Mouse (Mus musculus) thymus, postnatal 0 days (tissue): ENCODE data around the gene 9230113P08Rik. TPM values are rescaled to one million over a fixed set of nuclear protein-coding genes. Genes with fewer than 3 reads are reported as not detected.
"Not testable (repeated sequence)": the region's sequence is repeated elsewhere in the genome, so short reads cannot be mapped to it uniquely, and the experiment has no call there.

Experiments used
- DNase-seq: peaks from one replicate; pipeline ENCODE4 v3.0.0-alpha.2; 2015; ENCODE audit warnings: low spot score
- polyA plus RNA-seq: library from polyadenylated mRNA; unstranded; fragments of >200 nt; fragmentation: Nextera tagmentation; extraction: Ambion mirVana; gene quantifications from 2 replicates; pipeline ENCODE4 v1.2.1, GENCODE M21; 2015

Gene 9230113P08Rik
- polyA plus RNA-seq, result not detected in 2 replicates

DNA sequence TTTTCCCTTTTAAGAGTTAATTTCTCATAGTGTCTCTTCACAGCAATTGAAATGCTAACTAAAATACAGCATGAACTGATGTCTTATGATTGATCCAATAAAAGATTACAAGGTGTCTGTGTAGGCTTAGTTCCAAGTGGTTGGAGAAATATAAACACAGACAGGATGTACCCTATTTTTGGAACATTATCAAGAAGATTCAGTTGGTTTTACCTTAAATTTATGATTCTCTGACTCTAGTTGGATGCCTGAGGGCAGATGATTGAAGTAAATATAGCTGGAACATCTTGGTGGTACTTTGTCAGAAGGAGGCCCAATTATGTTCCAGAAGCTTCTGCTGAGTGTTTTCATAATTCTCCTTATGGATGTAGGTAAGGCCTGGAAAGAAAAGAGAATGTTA, at the start of gene 9230113P08Rik:
9230113P08Rik (plus strand) TSS at position 301 of the 400 bp plus-strand sequence.
- not testable (repeated sequence) for DNase-seq

GRCm38 (mm10) chr9:35893112-35893511, 15.1 kb upstream of the 9230113P08Rik start:
- not testable (repeated sequence) for DNase-seq

DNA sequence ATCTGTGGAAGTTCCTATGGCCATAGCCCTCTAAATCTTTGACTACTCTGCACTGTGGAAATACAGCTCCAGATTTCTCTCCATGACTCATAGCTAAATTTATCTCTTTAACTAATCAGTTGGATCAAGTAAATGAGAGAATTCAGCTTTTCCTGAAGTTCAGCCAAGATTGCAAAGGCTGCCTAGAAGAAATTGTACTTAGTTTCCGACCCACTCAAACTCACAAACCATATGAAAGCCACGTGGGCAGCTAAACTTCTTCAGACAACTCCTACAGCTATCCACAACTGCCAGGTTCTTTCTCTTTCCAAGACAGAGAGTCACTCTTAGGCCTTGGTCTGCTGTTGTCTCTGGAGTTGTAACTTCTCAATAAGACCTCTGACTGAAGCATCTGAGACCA, 3.7 kb upstream of the 9230113P08Rik start:
- no peak for DNase-seq

GRCm38 (mm10) chr9:35930817-35931216, 22.6 kb downstream of the 9230113P08Rik start:
- no peak for DNase-seq

Other genes with a start within 250 kb of the 9230113P08Rik start
- not detected in 2 replicates for gene Pate1, start 221.0 kb upstream of the 9230113P08Rik start, polyA plus RNA-seq
- gene Gm17677, start 167.4 kb upstream of the 9230113P08Rik start, polyA plus RNA-seq, result not detected in 2 replicates
- gene Gm17727, start 130.3 kb upstream of the 9230113P08Rik start, polyA plus RNA-seq, result not detected in 2 replicates
- not detected in 2 replicates for gene Gm27235, start 118.3 kb upstream of the 9230113P08Rik start, polyA plus RNA-seq
- not detected in 2 replicates for gene D730048I06Rik, start 118.3 kb upstream of the 9230113P08Rik start, polyA plus RNA-seq
- not detected in 2 replicates for gene 9230110F15Rik, start 64.3 kb upstream of the 9230113P08Rik start, polyA plus RNA-seq
- gene Gm5916, start 220.4 kb downstream of the 9230113P08Rik start, polyA plus RNA-seq, result not detected in 2 replicates